Mouse (Mus musculus) olfactory bulb, adult 2 months (tissue): ENCODE measurements around the gene Mybbp1a. TPM values are rescaled to one million over a fixed set of nuclear protein-coding genes. Genes with fewer than 3 reads are reported as not detected.

Experiments used
- H3K27ac ChIP-seq: fragments of 200-500 bp; 2 replicates; pipeline ENCODE4 v1.5.1; 2012; ENCODE audit warnings: low read depth, low read length; ENCODE audit not compliant: insufficient read depth
- H3K4me1 ChIP-seq: fragments of 200-500 bp; 2 replicates; pipeline ENCODE4 v1.6.1; 2012; ENCODE audit warnings: low read length; ENCODE audit not compliant: control insufficient read depth, insufficient read depth
- H3K4me3 ChIP-seq: fragments of 200-500 bp; 2 replicates; pipeline ENCODE4 v1.5.1; 2012; ENCODE audit warnings: mild to moderate bottlenecking, low read depth, low read length, moderate library complexity; ENCODE audit not compliant: insufficient read depth
- CTCF ChIP-seq: fragments of 200-500 bp; IDR thresholded peaks from 2 replicates; pipeline ENCODE4 v1.5.1; 2012; ENCODE audit warnings: low read depth, mild to moderate bottlenecking, low read length, moderate library complexity; ENCODE audit not compliant: insufficient read depth
- POLR2A ChIP-seq: fragments of 200-500 bp; IDR thresholded peaks from 2 replicates; pipeline ENCODE4 v1.6.1; 2012; ENCODE audit warnings: mild to moderate bottlenecking, low read depth, low read length, moderate library complexity; ENCODE audit not compliant: insufficient read depth
- WGBS: fragments of 180-500 bp; shearing (Covaris S2); methylation state at CpG from one replicate; pipeline ENCODE4 v1.1.7; 2018; 5-methylcytosine and 5-hydroxymethylcytosine counted together
- polyA plus RNA-seq: library from polyadenylated mRNA; stranded (reverse); fragments of >200 nt; gene quantifications from 2 replicates; pipeline ENCODE4 v1.2.4, GENCODE M21; 2012; ENCODE audit warnings: low replicate concordance; ENCODE audit not compliant: missing spikeins, insufficient read depth, insufficient read length

The Mybbp1a gene
- polyA plus RNA-seq, 1 experiment = not detected

DNA sequence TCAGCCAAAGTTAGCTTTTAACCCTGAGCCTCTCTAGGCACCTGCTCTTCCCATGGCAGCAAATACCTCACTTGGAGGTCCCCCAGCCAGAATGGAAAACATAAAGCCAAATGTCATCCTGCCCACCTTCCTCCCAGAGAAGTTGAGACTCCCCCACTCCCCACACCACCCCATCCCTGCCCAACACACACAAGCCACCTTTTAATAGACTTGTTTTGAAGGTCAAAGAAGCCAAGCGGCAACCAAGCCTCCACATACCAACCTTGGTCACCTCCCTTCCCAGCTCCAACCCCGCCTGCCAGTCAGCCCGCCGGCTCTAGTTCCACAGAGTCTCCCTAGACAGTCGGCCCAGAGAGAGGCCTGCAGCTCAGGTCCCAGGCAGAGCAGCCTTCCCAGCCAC is 39.1 kb upstream of the Mybbp1a start:
- WGBS = 85% methylated on average over 5 of the region's 5 CpGs
- no peak overlapping the region for H3K4me3 ChIP-seq
- TF ChIP-seq POLR2A (no peak), CTCF (no peak)
- no peak overlapping the region for H3K27ac ChIP-seq
- H3K4me1 ChIP-seq = peaks cover 7% of the 10 kb centered on the region; the same call in 1 of the 2 replicates

DNA sequence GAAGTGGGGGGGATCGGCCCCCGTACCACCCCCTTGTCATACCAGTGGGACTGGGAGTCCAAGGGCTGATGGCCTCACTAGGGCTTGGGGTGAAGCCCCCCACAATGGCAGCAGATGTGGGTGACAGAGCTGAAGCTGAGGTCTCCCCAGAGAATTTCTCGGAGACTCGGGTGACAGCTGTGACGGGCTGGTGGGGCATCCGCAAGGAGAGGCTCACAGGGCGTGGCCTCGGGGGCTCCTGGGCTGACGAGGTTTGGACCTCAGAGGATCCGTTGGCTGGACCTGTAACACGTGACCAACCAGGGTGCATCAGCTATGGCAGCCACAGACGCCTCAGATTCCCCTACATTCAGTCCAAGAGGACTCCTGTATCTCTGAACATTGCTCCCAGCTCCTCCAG is 38.2 kb upstream of the Mybbp1a start:
- 90% methylated on average over 12 of the region's 12 CpGs for WGBS
- TF ChIP-seq POLR2A (no peak), CTCF (no peak)
- Histone ChIP-seq H3K4me1 (no peaks in the 10 kb centered on the region), H3K27ac (no peak overlapping the region), H3K4me3 (no peak overlapping the region)

DNA sequence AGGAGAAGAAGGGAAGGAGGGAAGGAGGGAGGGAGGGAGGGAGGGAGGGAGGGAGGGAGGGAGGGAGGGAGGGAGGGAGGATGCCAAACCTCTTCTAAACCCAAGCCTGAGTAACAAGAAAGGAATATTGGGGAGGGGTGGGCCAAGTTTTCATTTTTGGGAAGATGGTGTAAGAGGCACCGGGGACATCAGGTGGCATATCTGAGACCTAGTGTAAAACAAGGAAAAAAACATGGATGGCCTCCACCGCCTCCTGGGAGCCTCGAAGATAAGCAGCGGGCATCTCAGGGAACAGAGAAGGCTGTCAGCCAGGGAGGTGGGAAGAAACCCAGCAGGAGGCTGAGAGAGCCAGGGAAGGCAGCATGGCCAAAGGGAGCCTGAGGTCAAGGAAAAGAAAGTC is 35.6 kb upstream of the Mybbp1a start:
- Histone ChIP-seq H3K4me1 (no peaks in the 10 kb centered on the region), H3K27ac (no peak overlapping the region), H3K4me3 (no peak overlapping the region)
- no peak for TF ChIP-seq CTCF
- TF ChIP-seq POLR2A = no peak
- 76% methylated on average over 4 of the region's 4 CpGs for WGBS

DNA sequence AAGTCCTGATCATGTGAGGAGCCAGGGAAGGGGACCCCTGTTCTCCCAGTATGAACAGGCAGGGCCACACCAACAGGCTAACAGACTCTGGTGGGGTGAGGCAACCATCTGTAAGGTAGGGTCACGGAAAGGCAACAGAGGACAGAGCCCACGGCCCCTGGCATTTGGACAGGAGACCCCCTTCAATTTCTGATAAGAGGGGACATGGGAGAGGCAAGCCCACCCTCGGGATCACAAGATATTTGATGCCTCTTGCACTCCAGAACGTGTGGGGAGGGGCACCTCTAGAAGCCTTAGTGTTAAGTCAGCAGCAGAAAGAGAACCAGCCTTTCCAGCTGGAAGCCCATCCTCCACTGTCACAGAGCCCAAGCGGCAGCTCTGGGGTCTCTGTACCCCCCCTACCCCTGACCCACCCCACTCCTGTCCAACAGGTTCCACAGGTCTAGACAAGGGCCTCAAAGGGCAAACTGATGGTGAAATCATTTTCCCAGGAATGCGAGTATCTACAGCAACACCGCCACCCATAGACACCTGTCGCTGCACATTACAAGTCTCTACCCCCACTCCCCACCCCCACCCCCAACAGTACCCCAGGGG is 35.0 kb upstream of the Mybbp1a start:
- 75% methylated on average over 8 of the region's 8 CpGs for WGBS
- H3K4me1 ChIP-seq = peaks cover 4% of the 10 kb centered on the region
- TF ChIP-seq POLR2A (no peak), CTCF (no peak)
- H3K27ac ChIP-seq = no peak overlapping the region
- H3K4me3 ChIP-seq = no peak overlapping the region

- H3K4me3 ChIP-seq = no peak overlapping the region
- H3K27ac ChIP-seq = no peak overlapping the region
- peaks cover 7% of the 10 kb centered on the region for H3K4me1 ChIP-seq
- 59% methylated on average over 3 of the region's 3 CpGs for WGBS
- no peak for TF ChIP-seq CTCF
- TF ChIP-seq POLR2A = no peak
Observed at GRCm38 (mm10) chr11:72407081-72407480, 34.1 kb upstream of the Mybbp1a start.

DNA sequence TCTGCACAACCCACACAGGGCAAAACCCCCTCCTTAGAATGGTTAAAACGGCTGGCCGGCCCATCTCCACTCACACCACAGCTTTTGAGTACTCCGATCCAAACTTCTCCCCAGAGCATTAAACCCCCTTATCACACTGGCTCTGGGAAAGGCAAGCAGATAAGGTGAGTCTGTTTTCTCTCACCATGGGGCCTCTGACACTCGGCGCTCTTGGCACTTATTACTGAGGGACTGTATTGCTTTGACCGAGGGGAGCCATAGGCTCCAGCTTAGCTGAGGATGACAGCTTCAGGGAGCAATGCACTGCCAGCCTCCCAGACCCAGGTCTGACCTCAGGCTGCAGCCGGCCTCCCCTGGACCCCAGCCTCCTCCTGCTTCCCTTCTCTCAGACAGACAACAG is 33.6 kb upstream of the Mybbp1a start:
- WGBS = 57% methylated on average over 7 of the region's 7 CpGs
- TF ChIP-seq CTCF = no peak
- no peak for TF ChIP-seq POLR2A
- H3K27ac ChIP-seq = no peak overlapping the region

DNA sequence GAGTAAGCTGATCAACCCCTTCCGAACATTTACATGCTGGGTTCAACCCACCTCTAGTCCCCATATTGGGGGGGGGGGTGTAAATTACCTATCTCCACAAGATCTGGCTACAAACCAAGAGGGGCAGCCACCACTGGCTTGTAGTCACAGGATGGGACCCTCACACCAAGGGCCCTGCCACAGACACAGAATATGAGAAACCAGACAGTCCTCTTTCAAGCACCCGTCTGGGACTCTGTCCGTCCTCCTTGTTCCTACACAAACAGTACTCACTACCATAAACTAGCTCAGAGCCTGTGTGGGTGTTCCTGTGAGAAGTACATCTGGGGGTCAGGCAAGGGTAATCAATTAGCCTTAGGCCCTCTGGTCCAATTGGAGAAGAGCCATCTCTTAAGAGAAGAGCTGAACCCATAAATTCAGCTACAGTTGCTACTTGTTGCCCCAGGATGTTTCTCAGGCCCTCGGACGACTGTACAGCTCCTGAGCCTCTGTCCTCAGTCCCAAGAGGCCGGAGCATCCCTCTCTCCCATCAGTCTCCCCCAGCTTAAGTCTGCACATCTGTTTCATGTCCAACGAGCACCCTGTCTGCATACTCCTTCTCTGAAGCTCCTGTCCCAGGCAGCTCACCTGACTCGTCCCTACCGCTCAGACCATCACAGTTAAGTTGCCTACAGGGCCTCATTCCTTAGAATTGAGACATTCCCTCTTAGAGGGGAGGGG is 32.5 kb upstream of the Mybbp1a start:
- WGBS = 88% methylated on average over 9 of the region's 9 CpGs
- peaks cover 7% of the 10 kb centered on the region for H3K4me1 ChIP-seq
- H3K27ac ChIP-seq = no peak overlapping the region

More for the DNA sequence above, 33.6 kb upstream of the Mybbp1a start:
- peaks cover 7% of the 10 kb centered on the region for H3K4me1 ChIP-seq
- H3K4me3 ChIP-seq = no peak overlapping the region

DNA sequence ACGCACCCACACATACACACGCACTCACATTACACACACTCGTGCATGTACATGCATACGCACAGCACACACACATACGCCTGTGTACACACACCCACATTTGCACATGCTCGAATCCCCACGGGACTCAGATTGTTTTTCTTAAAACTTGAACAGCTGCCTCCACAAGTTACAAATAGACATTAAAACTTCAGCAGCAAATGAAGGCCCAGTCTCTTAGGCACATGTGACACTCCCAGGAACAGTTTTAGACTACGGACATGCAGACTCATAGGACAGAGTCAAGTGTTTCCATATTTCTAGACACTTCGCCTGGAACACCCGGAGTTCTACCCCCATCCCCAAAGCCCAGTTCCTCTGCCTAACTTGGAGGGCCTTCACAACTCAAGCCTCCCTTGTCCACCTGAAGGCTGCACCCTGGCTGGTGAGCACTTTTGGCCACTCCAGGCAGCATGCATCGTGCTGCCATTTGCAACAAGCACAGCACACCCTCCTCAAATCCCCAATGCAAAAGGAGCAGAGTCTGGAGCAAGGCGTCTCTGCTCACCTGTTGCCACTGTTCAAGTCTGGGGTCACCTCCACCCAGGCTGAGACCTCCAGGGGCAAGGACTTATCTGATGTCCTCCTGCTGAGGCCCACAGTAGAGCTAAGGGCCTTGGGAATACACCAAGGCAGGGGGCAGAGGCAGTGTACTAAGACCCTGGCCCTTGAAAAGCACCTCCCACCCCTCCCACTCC is 31.3 kb upstream of the Mybbp1a start:
- 86% methylated on average over 12 of the region's 12 CpGs for WGBS
- H3K4me3 ChIP-seq = peak overlapping the region; percentile 8; the same call in 1 of the 2 replicates
- TF ChIP-seq CTCF = no peak
- no peak for TF ChIP-seq POLR2A
- H3K4me1 ChIP-seq = peaks cover 7% of the 10 kb centered on the region
- H3K27ac ChIP-seq = no peak overlapping the region

More for the DNA sequence above, 32.5 kb upstream of the Mybbp1a start:
- no peak overlapping the region for H3K4me3 ChIP-seq
- TF ChIP-seq POLR2A = no peak
- TF ChIP-seq CTCF = no peak
